Mouse (Mus musculus): ENCODE measurements around the gene Nectin2. TPM values are rescaled to one million over a fixed set of nuclear protein-coding genes. Genes with fewer than 3 reads are reported as not detected.
A peak's percentile ranks its signal among the peaks of the same experiment; 100 is the strongest.

The Nectin2 gene
- polyA plus RNA-seq, 1 experiment from 2014 or later: 87.0 TPM

GRCm38 (mm10) chr7:19762283-19762682, 12.0 kb upstream of the Nectin2 start:
- Histone ChIP-seq H3K9ac (ENCODE audit: low read depth, low read length) (no peak overlapping the region), H3K27ac (ENCODE audit: low read depth, low read length) (peak overlapping the region; percentile 62), H3K4me3 (ENCODE audit: low read depth, low read length) (no peak overlapping the region), H3K36me3 (ENCODE audit: control insufficient read depth, insufficient read depth, low read length) (peaks cover 11% of the 10 kb centered on the region; the same call in 1 of the 2 replicates), H3K4me2 (no peak overlapping the region), H3K27me3 (ENCODE audit: control insufficient read depth, insufficient read depth, low read length) (no peaks in the 10 kb centered on the region), H3K9me3 (replicated peaks; ENCODE audit: control insufficient read depth, low read length) (no peaks in the 10 kb centered on the region), H3K4me1 (ENCODE audit: control insufficient read depth, insufficient read depth, low read length) (peaks cover 7% of the 10 kb centered on the region)
- WGBS (ENCODE audit: insufficient replicate concordance): 43% methylated on average over 11 of the region's 11 CpGs
- ATAC-seq (replicated peaks; ENCODE audit: insufficient number of reproducible peaks, low FRiP score, low TSS enrichment): no peak

- H3K4me2 ChIP-seq: no peak overlapping the region
- no peak overlapping the region for H3K9ac ChIP-seq (ENCODE audit: low read depth, low read length)
- H3K36me3 ChIP-seq (ENCODE audit: control insufficient read depth, insufficient read depth, low read length): peaks cover 11% of the 10 kb centered on the region; the same call in 1 of the 2 replicates
- H3K4me3 ChIP-seq (ENCODE audit: low read depth, low read length): no peak overlapping the region
- 77% methylated on average over 13 of the region's 13 CpGs for WGBS (ENCODE audit: insufficient replicate concordance)
- H3K4me1 ChIP-seq (ENCODE audit: control insufficient read depth, insufficient read depth, low read length): peaks cover 26% of the 10 kb centered on the region
- no peaks in the 10 kb centered on the region for H3K9me3 ChIP-seq (replicated peaks; ENCODE audit: control insufficient read depth, low read length)
- ATAC-seq (replicated peaks; ENCODE audit: insufficient number of reproducible peaks, low FRiP score, low TSS enrichment): no peak
- no peak overlapping the region for H3K27ac ChIP-seq (ENCODE audit: low read depth, low read length)
- H3K27me3 ChIP-seq (ENCODE audit: control insufficient read depth, insufficient read depth, low read length): no peaks in the 10 kb centered on the region
Measured at GRCm38 (mm10) chr7:19760021-19760420, 9.7 kb upstream of the Nectin2 start.

GRCm38 (mm10) chr7:19758623-19759022, 8.3 kb upstream of the Nectin2 start:
- Histone ChIP-seq H3K9me3 (replicated peaks; ENCODE audit: control insufficient read depth, low read length) (no peaks in the 10 kb centered on the region), H3K4me2 (no peak overlapping the region), H3K36me3 (ENCODE audit: control insufficient read depth, insufficient read depth, low read length) (peaks cover 8% of the 10 kb centered on the region; the same call in 1 of the 2 replicates), H3K27me3 (ENCODE audit: control insufficient read depth, insufficient read depth, low read length) (no peaks in the 10 kb centered on the region), H3K4me3 (ENCODE audit: low read depth, low read length) (no peak overlapping the region), H3K27ac (ENCODE audit: low read depth, low read length) (no peak overlapping the region), H3K9ac (ENCODE audit: low read depth, low read length) (no peak overlapping the region), H3K4me1 (ENCODE audit: control insufficient read depth, insufficient read depth, low read length) (peaks cover 32% of the 10 kb centered on the region)
- WGBS (ENCODE audit: insufficient replicate concordance): 76% methylated on average over 13 of the region's 13 CpGs
- no peak for ATAC-seq (replicated peaks; ENCODE audit: insufficient number of reproducible peaks, low FRiP score, low TSS enrichment)

- H3K9me3 ChIP-seq (replicated peaks; ENCODE audit: control insufficient read depth, low read length): no peaks in the 10 kb centered on the region
- no peaks in the 10 kb centered on the region for H3K27me3 ChIP-seq (ENCODE audit: control insufficient read depth, insufficient read depth, low read length)
- peak overlapping the region; percentile 38 for H3K4me2 ChIP-seq
- H3K4me1 ChIP-seq (ENCODE audit: control insufficient read depth, insufficient read depth, low read length): peaks cover 26% of the 10 kb centered on the region
- peak; percentile 76 for ATAC-seq (replicated peaks; ENCODE audit: insufficient number of reproducible peaks, low FRiP score, low TSS enrichment)
- H3K9ac ChIP-seq (ENCODE audit: low read depth, low read length): peak overlapping the region; percentile 34
- WGBS (ENCODE audit: insufficient replicate concordance): 42% methylated on average over 23 of the region's 24 CpGs
- H3K4me3 ChIP-seq (ENCODE audit: low read depth, low read length): 0 out of 2 replicates have a peak overlapping the region, but pooled peaks have one; percentile 11
- H3K36me3 ChIP-seq (ENCODE audit: control insufficient read depth, insufficient read depth, low read length): peaks cover 8% of the 10 kb centered on the region; the same call in 1 of the 2 replicates
- peak overlapping the region; percentile 95 for H3K27ac ChIP-seq (ENCODE audit: low read depth, low read length)
Measured at GRCm38 (mm10) chr7:19755851-19756786, 5.8 kb upstream of the Nectin2 start.

DNA sequence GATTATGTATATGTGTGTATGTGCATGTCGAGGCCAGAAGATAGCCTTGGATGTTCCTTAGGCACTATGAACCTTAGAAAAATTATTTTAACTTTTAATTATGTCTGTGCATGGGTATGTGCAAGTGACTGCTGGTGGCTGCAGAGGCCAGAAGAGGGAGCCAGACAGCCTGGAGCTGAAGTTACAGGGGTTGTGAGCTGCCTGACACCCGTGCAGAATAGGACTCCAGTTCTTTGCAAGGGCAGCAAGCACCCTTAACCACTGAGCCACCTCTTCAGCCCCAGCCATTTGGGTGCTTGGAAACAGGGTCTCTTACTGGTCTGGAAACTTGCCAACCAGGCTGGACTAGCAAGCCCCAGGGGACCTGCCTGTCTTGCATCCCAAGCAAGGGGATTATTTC, 4.7 kb upstream of the Nectin2 start:
- H3K4me3 ChIP-seq (ENCODE audit: low read depth, low read length): no peak overlapping the region
- H3K9me3 ChIP-seq (replicated peaks; ENCODE audit: control insufficient read depth, low read length): no peaks in the 10 kb centered on the region
- H3K4me1 ChIP-seq (ENCODE audit: control insufficient read depth, insufficient read depth, low read length): peaks cover 33% of the 10 kb centered on the region
- 74% methylated on average over 2 of the region's 2 CpGs for WGBS (ENCODE audit: insufficient replicate concordance)
- H3K9ac ChIP-seq (ENCODE audit: low read depth, low read length): no peak overlapping the region
- no peak overlapping the region for H3K4me2 ChIP-seq
- H3K27ac ChIP-seq (ENCODE audit: low read depth, low read length): peak overlapping the region; percentile 95
- H3K36me3 ChIP-seq (ENCODE audit: control insufficient read depth, insufficient read depth, low read length): peaks cover 6% of the 10 kb centered on the region; the same call in 1 of the 2 replicates
- H3K27me3 ChIP-seq (ENCODE audit: control insufficient read depth, insufficient read depth, low read length): no peaks in the 10 kb centered on the region
- ATAC-seq (replicated peaks; ENCODE audit: insufficient number of reproducible peaks, low FRiP score, low TSS enrichment): no peak

DNA sequence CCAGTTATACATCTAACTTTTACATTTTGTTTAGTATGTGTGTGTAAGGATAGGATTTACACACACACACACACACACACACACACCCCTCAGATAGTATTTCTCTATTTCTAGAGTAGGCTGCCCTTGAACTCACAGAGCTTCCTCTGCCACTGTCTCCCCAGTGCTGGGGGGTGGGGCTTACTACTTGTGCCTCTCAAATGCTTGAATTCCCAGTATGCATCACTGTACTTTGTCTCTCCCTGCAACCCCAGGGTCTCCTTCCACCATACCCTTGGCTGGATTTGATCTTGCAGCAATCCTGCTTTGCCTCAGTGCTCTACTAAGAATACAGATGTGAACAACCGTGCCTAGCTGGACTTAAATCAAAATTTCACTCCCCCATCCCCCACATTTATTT, 3.8 kb upstream of the Nectin2 start:
- WGBS (ENCODE audit: insufficient replicate concordance): 71% methylated on average over 1 of the region's 1 CpGs
- no peak overlapping the region for H3K4me2 ChIP-seq
- H3K36me3 ChIP-seq (ENCODE audit: control insufficient read depth, insufficient read depth, low read length): 0 out of 2 replicates have a peak, but pooled peaks cover 4% of the 10 kb centered on the region
- no peak overlapping the region for H3K27ac ChIP-seq (ENCODE audit: low read depth, low read length)
- no peaks in the 10 kb centered on the region for H3K27me3 ChIP-seq (ENCODE audit: control insufficient read depth, insufficient read depth, low read length)
- no peak for ATAC-seq (replicated peaks; ENCODE audit: insufficient number of reproducible peaks, low FRiP score, low TSS enrichment)
- H3K4me3 ChIP-seq (ENCODE audit: low read depth, low read length): no peak overlapping the region
- peaks cover 33% of the 10 kb centered on the region for H3K4me1 ChIP-seq (ENCODE audit: control insufficient read depth, insufficient read depth, low read length)
- no peak overlapping the region for H3K9ac ChIP-seq (ENCODE audit: low read depth, low read length)
- no peaks in the 10 kb centered on the region for H3K9me3 ChIP-seq (replicated peaks; ENCODE audit: control insufficient read depth, low read length)

- Histone ChIP-seq H3K9me3 (replicated peaks; ENCODE audit: control insufficient read depth, low read length) (no peaks in the 10 kb centered on the region), H3K4me1 (ENCODE audit: control insufficient read depth, insufficient read depth, low read length) (peaks cover 33% of the 10 kb centered on the region), H3K4me3 (ENCODE audit: low read depth, low read length) (no peak overlapping the region), H3K27ac (ENCODE audit: low read depth, low read length) (no peak overlapping the region), H3K4me2 (no peak overlapping the region; the same call in 1 of the 2 replicates), H3K36me3 (ENCODE audit: control insufficient read depth, insufficient read depth, low read length) (0 out of 2 replicates have a peak, but pooled peaks cover 4% of the 10 kb centered on the region), H3K9ac (ENCODE audit: low read depth, low read length) (no peak overlapping the region), H3K27me3 (ENCODE audit: control insufficient read depth, insufficient read depth, low read length) (no peaks in the 10 kb centered on the region)
- WGBS (ENCODE audit: insufficient replicate concordance): 65% methylated on average over 7 of the region's 7 CpGs
- no peak for ATAC-seq (replicated peaks; ENCODE audit: insufficient number of reproducible peaks, low FRiP score, low TSS enrichment)
Measured at GRCm38 (mm10) chr7:19753587-19753986, 3.3 kb upstream of the Nectin2 start.

GRCm38 (mm10) chr7:19752652-19753051, 2.4 kb upstream of the Nectin2 start:
- no peak overlapping the region for H3K27ac ChIP-seq (ENCODE audit: low read depth, low read length)
- ATAC-seq (replicated peaks; ENCODE audit: insufficient number of reproducible peaks, low FRiP score, low TSS enrichment): no peak
- WGBS (ENCODE audit: insufficient replicate concordance): 65% methylated on average over 8 of the region's 8 CpGs
- no peaks in the 10 kb centered on the region for H3K36me3 ChIP-seq (ENCODE audit: control insufficient read depth, insufficient read depth, low read length)
- H3K27me3 ChIP-seq (ENCODE audit: control insufficient read depth, insufficient read depth, low read length): no peaks in the 10 kb centered on the region
- no peak overlapping the region for H3K4me3 ChIP-seq (ENCODE audit: low read depth, low read length)
- no peak overlapping the region for H3K9ac ChIP-seq (ENCODE audit: low read depth, low read length)
- H3K9me3 ChIP-seq (replicated peaks; ENCODE audit: control insufficient read depth, low read length): no peaks in the 10 kb centered on the region
- peaks cover 40% of the 10 kb centered on the region for H3K4me1 ChIP-seq (ENCODE audit: control insufficient read depth, insufficient read depth, low read length)
- no peak overlapping the region for H3K4me2 ChIP-seq
